Mouse (Mus musculus) 416B (cell line): ENCODE results near the gene B3galnt2.
"Not testable (repeated sequence)": the region's sequence is repeated elsewhere in the genome, so short reads cannot be mapped to it uniquely, and the experiment has no call there.

Experiments used
- DNase-seq: peaks from one replicate; pipeline ENCODE4 v3.0.0; 2011; ENCODE audit warnings: low read depth

The B3galnt2 gene

DNA sequence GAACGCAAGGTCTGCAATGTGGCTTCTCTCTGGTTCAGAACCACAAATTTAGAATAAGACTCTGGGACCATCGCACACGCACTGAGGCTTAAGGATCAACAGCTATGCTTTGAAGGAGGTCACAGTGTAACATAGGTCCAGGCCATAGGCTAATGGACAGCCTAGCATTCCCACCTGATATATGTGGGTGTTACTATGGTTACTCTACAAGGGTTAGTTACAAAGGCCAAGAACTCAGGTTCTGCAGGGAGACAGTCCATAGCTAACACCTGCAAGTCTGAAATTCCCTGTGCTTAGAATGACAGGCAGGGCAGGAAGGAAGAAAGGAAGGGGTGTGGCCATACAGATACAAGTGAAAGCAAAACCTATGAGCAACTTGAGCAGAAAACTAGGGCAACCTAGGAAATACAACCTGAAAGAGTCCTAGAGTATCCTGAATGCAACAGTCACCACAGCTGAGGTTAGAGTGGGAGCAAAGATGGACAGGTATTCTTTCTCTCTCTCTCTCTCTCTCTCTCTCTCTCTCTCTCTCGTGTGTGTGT, 57.3 kb downstream of the B3galnt2 start:
- DNase-seq, result peak; percentile 18

- DNase-seq, result no peak
These were observed 59.7 kb downstream of the B3galnt2 start for GRCm38 (mm10) chr13:14014001-14014400.

- DNase-seq, result no peak
These were observed 60.3 kb downstream of the B3galnt2 start for GRCm38 (mm10) chr13:14014540-14014939.

DNA sequence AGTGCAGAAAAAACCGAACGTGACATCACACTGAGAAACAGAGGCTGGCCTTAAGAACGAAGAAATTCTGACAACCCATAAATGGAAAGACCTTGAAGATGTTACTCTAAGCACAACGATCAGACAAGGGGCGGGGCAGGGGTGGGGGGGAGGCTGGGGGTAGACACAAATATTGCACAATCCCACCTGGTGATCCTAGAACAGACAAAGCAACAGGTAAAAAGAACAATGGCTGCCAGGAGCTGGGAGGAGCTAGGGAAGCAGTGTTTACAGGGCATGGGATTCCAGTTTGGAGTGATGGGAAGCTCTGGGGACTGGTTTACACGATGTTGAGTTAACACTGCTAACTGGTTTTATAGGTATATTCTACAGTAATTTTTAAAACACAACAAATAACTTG, 61.3 kb downstream of the B3galnt2 start:
- DNase-seq, result no peak

GRCm38 (mm10) chr13:14018283-14018682, 64.0 kb downstream of the B3galnt2 start:
- DNase-seq, result no peak

DNA sequence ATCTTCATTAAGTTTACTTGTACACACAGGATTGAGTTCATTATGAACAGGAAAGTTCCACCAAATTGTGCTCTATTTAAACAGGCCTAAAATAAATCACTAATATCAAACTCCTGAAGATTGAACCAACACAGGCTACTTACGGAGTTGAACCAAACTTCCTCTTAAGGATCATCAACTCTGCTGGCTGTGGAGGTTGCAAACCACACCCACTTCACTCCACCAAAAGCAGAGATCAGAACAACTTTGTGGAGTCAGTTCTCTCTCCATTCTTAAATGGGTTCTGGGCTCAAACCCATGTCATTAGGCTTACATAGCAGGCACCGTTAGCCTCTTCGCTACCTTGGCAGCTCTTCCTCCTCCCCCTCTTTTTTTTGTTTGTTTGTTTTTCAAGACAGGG, 64.6 kb downstream of the B3galnt2 start:
- no peak for DNase-seq

DNA sequence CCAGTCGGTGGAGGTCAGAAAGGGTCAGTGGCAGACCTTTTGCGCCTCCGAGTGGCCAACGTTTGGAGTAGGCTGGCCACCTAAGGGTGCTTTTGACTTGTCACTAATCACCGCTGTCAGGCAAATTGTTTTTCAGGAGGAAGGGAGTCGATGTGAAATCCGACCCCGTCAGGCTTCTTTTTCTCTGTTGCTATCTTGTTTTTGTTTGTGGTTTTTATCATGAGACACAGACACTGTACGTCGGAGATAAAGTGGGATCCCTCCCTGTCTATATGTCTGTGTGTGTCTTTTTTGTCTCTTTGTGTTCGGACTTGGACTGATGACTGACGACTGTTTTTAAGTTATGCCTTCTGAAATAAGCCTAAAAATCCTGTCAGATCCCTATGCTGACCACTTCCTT, 67.1 kb downstream of the B3galnt2 start:
- not testable (repeated sequence) for DNase-seq

DNA sequence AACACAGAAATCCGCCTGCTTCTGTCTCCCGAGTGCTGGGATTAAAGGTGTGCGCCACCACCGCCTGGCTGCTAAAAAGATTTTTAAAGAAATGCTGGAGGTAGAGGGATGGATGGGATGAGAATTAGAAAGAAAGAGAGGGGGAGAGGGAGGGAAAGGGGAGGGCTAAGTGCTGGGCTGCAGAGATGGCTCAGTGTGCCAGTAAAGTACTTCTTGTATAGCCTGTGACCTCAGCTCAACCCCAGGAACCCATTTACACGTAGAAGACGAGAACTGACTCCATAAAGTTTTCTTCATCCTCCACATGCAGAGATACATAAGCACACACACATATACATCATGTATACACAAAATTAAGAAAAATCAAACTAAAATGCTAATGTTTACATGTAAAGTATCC, 71.3 kb downstream of the B3galnt2 start:
- DNase-seq, result no peak

- no peak for DNase-seq
These were observed 72.0 kb downstream of the B3galnt2 start for GRCm38 (mm10) chr13:14026154-14026820.

- DNase-seq, result peak; percentile 44
These were observed 79.2 kb downstream of the B3galnt2 start for GRCm38 (mm10) chr13:14033309-14034072.

DNA sequence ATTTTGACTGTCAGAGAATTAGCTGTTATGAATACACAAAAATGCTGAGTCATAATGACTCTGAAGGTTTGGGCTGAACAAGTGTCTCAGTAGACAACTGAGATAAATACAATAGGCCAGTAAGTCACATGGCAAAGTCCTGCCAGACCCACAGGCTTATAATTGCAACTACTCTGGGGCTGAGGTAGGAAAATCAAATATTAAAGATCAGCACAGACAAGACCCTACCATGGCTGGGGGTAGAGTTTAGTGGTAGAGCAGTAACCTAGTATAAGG, 79.7 kb downstream of the B3galnt2 start:
- DNase-seq, result peak; percentile 86

- DNase-seq, result not testable (repeated sequence)
These were observed 81.1 kb downstream of the B3galnt2 start for GRCm38 (mm10) chr13:14035352-14035751.

GRCm38 (mm10) chr13:14035875-14036630, 81.8 kb downstream of the B3galnt2 start:
- no peak for DNase-seq

DNA sequence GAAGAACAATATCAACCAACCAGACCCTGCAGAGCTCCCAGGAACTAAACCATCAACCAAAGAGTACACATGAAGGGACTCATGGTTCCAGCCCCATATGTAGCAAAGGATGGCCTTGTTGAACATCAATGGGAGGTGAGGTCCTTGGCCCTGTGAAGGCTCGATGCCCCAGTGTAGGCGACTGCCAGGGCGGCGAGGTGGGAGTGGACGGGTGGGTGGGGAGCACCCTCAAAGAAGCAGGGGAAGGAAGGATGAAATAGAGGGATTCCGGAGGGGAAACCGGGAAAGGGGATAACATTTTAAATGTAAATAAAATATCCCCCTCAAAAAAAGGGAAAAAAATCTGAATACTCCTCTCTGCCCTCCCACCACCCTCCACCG, 84.6 kb downstream of the B3galnt2 start:
- DNase-seq, result peak; percentile 24

DNA sequence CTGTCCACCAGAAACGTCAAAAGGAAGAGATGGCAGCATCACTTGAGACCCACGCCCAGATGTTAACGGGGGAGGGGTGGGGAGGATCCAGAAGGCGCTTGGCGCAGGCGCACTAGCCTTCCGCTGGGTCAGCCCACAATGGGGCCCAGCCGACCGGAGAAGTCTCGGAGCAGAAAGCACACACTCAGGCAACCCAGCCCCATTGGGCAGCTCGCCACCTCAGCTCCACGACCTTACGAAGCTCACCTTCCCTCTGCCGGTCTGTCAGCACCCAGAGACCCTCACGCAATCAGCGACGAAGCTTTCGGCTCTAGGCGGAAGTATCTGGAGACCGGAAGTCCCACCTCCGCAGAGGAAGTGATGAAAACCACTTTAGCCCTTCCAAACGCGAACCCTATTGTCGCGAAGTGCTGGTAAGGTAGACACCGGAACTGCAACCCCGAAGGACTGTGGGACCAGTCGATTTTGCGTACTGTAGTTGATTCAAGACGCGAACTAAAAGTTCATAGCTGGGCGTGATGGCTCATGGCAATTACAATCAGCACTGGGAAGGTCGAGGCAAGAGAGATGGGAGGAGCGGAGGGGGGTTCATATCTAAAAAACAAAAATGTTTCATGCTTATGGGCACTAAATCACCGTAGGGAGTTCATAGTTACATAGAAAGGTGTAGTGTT, 85.2 kb downstream of the B3galnt2 start, which contains the start of gene Tbce:
Tbce (minus strand) TSS at position 347 of the 674 bp plus-strand sequence.
- DNase-seq, result peak; percentile 96

- peak; percentile 96 for DNase-seq
These were observed 85.9 kb downstream of the B3galnt2 start for GRCm38 (mm10) chr13:14040186-14040585.

GRCm38 (mm10) chr13:14043851-14044250, 89.6 kb downstream of the B3galnt2 start:
- DNase-seq, result no peak

DNA sequence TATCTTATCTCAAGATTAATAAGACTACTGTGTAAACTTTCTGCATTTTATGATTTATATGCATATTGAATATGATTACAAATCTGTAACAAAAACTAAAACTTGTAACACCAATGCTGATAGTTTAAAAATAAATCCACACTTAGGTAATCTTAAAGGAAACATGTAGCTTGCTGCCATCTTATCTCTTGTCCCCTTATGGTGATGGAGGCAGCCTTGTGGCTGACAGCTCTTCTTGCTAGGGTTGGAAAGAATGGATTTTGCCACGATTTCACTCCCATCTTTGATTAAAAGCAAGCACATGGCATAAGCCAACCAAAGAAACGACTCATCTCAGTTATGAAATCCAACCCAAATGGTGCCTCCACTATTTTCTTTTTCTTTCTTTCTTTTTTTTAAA, 90.3 kb downstream of the B3galnt2 start:
- peak; percentile 52 for DNase-seq
